Mouse (Mus musculus) ES-E14 (cell line): ENCODE data around the gene Smox. TPM values are rescaled to one million over a fixed set of nuclear protein-coding genes. Genes with fewer than 3 reads are reported as not detected.

Experiments used
- DNase-seq: peaks from one replicate; pipeline ENCODE4 v3.0.0-alpha.2; 2013; ENCODE audit warnings: low read depth, low spot score
- H3K27ac ChIP-seq: 2 replicates; pipeline ENCODE4 v1.5.1; 2012; ENCODE audit warnings: low read depth, mild to moderate bottlenecking, low read length, moderate library complexity, mixed read lengths; ENCODE audit not compliant: poor library complexity, insufficient read depth, severe bottlenecking
- H3K36me3 ChIP-seq: 2 replicates; pipeline ENCODE4 v1.6.1; 2012; ENCODE audit warnings: mild to moderate bottlenecking, low read length, moderate library complexity, mixed read lengths; ENCODE audit not compliant: control insufficient read depth, poor library complexity, insufficient read depth, severe bottlenecking
- H3K4me1 ChIP-seq, 2 experiments: fragments of 150-350 bp in 1 of 2; sonication (generic) in 1 of 2; 2 replicates each; pipeline ENCODE4 v1.6.1; 2012; ENCODE audit warnings: low read length in 2 of 2, mild to moderate bottlenecking in 1 of 2, mixed read lengths in 1 of 2; ENCODE audit not compliant: control insufficient read depth in 2 of 2, insufficient read depth in 2 of 2, poor library complexity in 1 of 2
- H3K4me3 ChIP-seq, 2 experiments: fragments of 150-350 bp in 1 of 2; sonication (generic) in 1 of 2; 2 replicates each; pipeline ENCODE4 v1.5.1; 2012; ENCODE audit warnings: low read length in 2 of 2, low read depth in 1 of 2, mild to moderate bottlenecking in 1 of 2, mixed read lengths in 1 of 2; ENCODE audit not compliant: insufficient read depth in 1 of 2, poor library complexity in 1 of 2, severe bottlenecking in 1 of 2
- H3K9ac ChIP-seq: 2 replicates; pipeline ENCODE4 v1.6.1; 2012; ENCODE audit warnings: low read depth, mild to moderate bottlenecking, low read length, mixed read lengths; ENCODE audit not compliant: poor library complexity, insufficient read depth, severe bottlenecking
- H3K9me3 ChIP-seq: fragments of 150-350 bp; sonication (generic); 2 replicates; pipeline ENCODE4 v1.6.1; 2012; ENCODE audit warnings: low read depth, mild to moderate bottlenecking, low read length; ENCODE audit not compliant: control insufficient read depth, insufficient read depth
- CHD2 ChIP-seq: IDR thresholded peaks from 2 replicates; pipeline ENCODE4 v1.6.1; 2014; ENCODE audit warnings: mild to moderate bottlenecking, low read depth, low read length, inconsistent platforms
- HCFC1 ChIP-seq: IDR thresholded peaks from 2 replicates; pipeline ENCODE4 v1.6.1; 2012; ENCODE audit warnings: low read length, inconsistent platforms, borderline replicate concordance; ENCODE audit not compliant: insufficient read depth
- MAFK ChIP-seq: IDR thresholded peaks from 2 replicates; pipeline ENCODE4 v1.6.1; 2014; ENCODE audit warnings: mild to moderate bottlenecking, low read depth, low read length, inconsistent platforms; ENCODE audit not compliant: insufficient read depth
- ZC3H11A ChIP-seq: IDR thresholded peaks from 2 replicates; pipeline ENCODE4 v1.6.1; 2012; ENCODE audit warnings: low read depth, mild to moderate bottlenecking, inconsistent platforms, low read length, borderline replicate concordance
- ZNF384 ChIP-seq: IDR thresholded peaks from 2 replicates; pipeline ENCODE4 v1.6.1; 2012; ENCODE audit warnings: low read depth, low read length, inconsistent platforms
- in situ Hi-C, 2 experiments: fragments of 600-800 bp; cut with MboI; formaldehyde crosslinking; loops; one replicate each; pipeline ENCODE4 v1.15.1; 2025; ENCODE audit warnings: low sequenced_read_pairs in 2 of 2, inconsistent platforms in 1 of 2; ENCODE audit not compliant: unreplicated experiment in 2 of 2
- total RNA-seq: library from RNA; depleted of rRNA; stranded (reverse); fragments of 300-350 nt; gene quantifications from 2 replicates; pipeline ENCODE4 v1.2.3, GENCODE M21; 2012

Smox gene
- total RNA-seq, 1 experiment: 12.9 TPM

DNA sequence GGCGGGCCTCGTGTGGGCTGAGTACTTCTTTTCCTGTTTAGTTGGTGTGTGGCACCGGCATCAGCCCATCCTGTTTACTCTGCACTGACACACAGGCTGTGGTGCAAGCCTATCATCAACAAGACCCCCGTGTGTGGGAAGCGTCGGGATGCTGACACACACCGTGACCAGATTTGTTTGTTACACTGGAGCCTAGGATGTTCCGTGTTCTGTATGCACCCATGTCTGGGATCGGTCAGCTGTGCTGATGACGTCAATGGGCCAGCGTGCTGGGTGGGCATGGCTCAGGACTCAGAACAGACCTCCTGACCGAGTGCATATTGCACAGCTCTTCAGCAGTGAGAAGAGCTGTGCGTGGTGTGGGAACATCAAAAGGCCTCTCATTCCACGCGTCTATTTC, 6.2 kb upstream of the Smox start:
- in situ Hi-C loops: no loop called here
- no peak overlapping the region for H3K9ac ChIP-seq
- no peak for DNase-seq
- no peaks in the 10 kb centered on the region for H3K9me3 ChIP-seq
- no peaks in the 10 kb centered on the region for H3K36me3 ChIP-seq
- no peak overlapping the region for H3K4me3 ChIP-seq
- H3K4me1 ChIP-seq: 0 out of 4 replicates have a peak, but pooled peaks cover 0 to 2% of the 10 kb centered on the region in 2 experiments
- H3K27ac ChIP-seq: no peak overlapping the region
- TF ChIP-seq CHD2: no peak
- no peak for TF ChIP-seq MAFK
- TF ChIP-seq HCFC1: no peak
- TF ChIP-seq ZC3H11A: no peak
- TF ChIP-seq ZNF384: no peak

DNA sequence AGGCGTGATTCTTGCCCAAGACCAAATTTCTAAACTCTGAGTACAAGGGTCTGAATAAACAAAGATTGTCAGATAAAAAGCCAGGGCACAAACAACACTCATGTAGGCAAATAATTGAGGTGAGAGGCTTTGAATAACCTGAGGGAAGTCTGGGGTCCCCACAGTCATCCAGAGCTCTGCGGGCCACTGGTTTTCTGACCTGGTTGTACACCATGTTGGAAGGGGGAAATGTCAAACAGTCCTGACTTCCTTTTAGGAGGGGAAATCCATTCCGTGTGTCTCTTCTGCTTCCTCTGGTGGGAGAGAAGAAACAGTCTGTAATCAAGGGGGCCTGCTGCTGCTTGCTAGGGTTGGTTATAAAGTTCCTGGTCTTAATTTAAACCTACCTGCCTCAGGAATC, 5.2 kb upstream of the Smox start:
- H3K36me3 ChIP-seq: no peaks in the 10 kb centered on the region
- no peak for DNase-seq
- H3K9ac ChIP-seq: no peak overlapping the region
- H3K27ac ChIP-seq: no peak overlapping the region
- no peaks in the 10 kb centered on the region for H3K9me3 ChIP-seq
- in situ Hi-C loops: no loop called here
- no peak overlapping the region for H3K4me3 ChIP-seq
- no peak for TF ChIP-seq MAFK
- TF ChIP-seq ZNF384: no peak
- no peak for TF ChIP-seq ZC3H11A
- TF ChIP-seq CHD2: no peak
- TF ChIP-seq HCFC1: no peak
- 0 out of 4 replicates have a peak, but pooled peaks cover 0 to 2% of the 10 kb centered on the region in 2 experiments for H3K4me1 ChIP-seq

GRCm38 (mm10) chr2:131487337-131487736, 4.0 kb upstream of the Smox start:
- Histone ChIP-seq H3K27ac (no peak overlapping the region), H3K9me3 (no peaks in the 10 kb centered on the region), H3K4me3 (no peak overlapping the region), H3K4me1 (0 out of 4 replicates have a peak, but pooled peaks cover 0 to 2% of the 10 kb centered on the region in 2 experiments), H3K9ac (no peak overlapping the region), H3K36me3 (no peaks in the 10 kb centered on the region)
- in situ Hi-C loops: no loop called here
- TF ChIP-seq HCFC1 (no peak), MAFK (no peak), ZNF384 (no peak), ZC3H11A (no peak), CHD2 (no peak)
- DNase-seq: no peak

DNA sequence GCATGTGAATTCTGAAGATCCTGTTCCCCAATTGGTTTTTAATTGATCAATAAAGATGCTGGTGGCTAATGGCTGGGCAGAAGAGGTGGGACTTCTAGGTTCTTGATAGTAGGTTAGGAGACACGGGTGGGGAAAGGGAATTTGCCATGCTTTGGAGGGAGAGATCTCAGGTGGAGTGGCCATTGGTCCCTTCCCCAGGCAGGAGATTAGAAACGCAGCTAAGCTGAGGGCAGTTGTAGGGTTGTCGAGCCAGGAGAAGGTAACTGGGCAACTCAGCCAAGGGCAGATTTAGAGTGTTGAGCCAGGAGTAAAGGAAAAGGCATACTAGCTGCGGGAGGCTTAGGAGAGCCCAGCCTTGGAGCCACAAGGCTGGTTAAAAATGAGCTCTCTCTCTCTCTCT, 3.0 kb upstream of the Smox start:
- in situ Hi-C loops: no loop called here
- no peak for DNase-seq
- Histone ChIP-seq H3K4me3 (no peak overlapping the region), H3K9me3 (no peaks in the 10 kb centered on the region), H3K36me3 (no peaks in the 10 kb centered on the region), H3K9ac (no peak overlapping the region), H3K27ac (no peak overlapping the region), H3K4me1 (peaks cover 2 to 4% of the 10 kb centered on the region in 2 experiments; a peak in 2 of 4 replicates)
- no peak for TF ChIP-seq HCFC1
- no peak for TF ChIP-seq ZNF384
- no peak for TF ChIP-seq ZC3H11A
- TF ChIP-seq MAFK: no peak
- no peak for TF ChIP-seq CHD2

- H3K4me3 ChIP-seq: no peak overlapping the region
- TF ChIP-seq ZC3H11A (no peak), CHD2 (no peak), HCFC1 (no peak), MAFK (no peak), ZNF384 (no peak)
- no peak for DNase-seq
- H3K9ac ChIP-seq: no peak overlapping the region
- no peaks in the 10 kb centered on the region for H3K9me3 ChIP-seq
- H3K4me1 ChIP-seq: peaks cover 0 to 4% of the 10 kb centered on the region in 2 experiments; a peak in 2 of 4 replicates
- no peaks in the 10 kb centered on the region for H3K36me3 ChIP-seq
- in situ Hi-C loops: no loop called here
- H3K27ac ChIP-seq: no peak overlapping the region
Measured at GRCm38 (mm10) chr2:131488870-131489269, 2.4 kb upstream of the Smox start.
